Mouse (Mus musculus): ENCODE measurements at regions not wholly inside any gene's neighbourhood (a gene's known extent, or its start where the extent isn't known, plus 50 kb on each side); places are given as distances from the start of the nearest gene placed in this dataset.

GRCm38 (mm10) chr6:94755297-94755831, 55.4 kb upstream of the Lrig1 start:
- Histone ChIP-seq H3K4me3 (ENCODE audit: insufficient read depth, low read length) (no peak overlapping the region), H3K4me1 (ENCODE audit: control insufficient read depth, insufficient read depth, low read length) (no peaks in the 10 kb centered on the region), H3K27ac (ENCODE audit: insufficient read depth, low read length) (no peak overlapping the region)
- no peak for TF ChIP-seq CTCF (IDR thresholded peaks at IDR 0.05; ENCODE audit: extremely low read depth, insufficient read depth, low read length)
- no peak for TF ChIP-seq POLR2A (IDR thresholded peaks at IDR 0.05; ENCODE audit: extremely low read depth, insufficient read depth, low read length)

GRCm38 (mm10) chr6:94754522-94754921, 54.6 kb upstream of the Lrig1 start:
- no peaks in the 10 kb centered on the region for H3K4me1 ChIP-seq (ENCODE audit: control insufficient read depth, insufficient read depth, low read length)
- TF ChIP-seq POLR2A (IDR thresholded peaks at IDR 0.05; ENCODE audit: extremely low read depth, insufficient read depth, low read length) (no peak), CTCF (IDR thresholded peaks at IDR 0.05; ENCODE audit: extremely low read depth, insufficient read depth, low read length) (no peak)
- H3K27ac ChIP-seq (ENCODE audit: insufficient read depth, low read length) = no peak overlapping the region
- H3K4me3 ChIP-seq (ENCODE audit: insufficient read depth, low read length) = no peak overlapping the region

- no peak overlapping the region for H3K27ac ChIP-seq (ENCODE audit: insufficient read depth, low read length)
- no peaks in the 10 kb centered on the region for H3K4me1 ChIP-seq (ENCODE audit: control insufficient read depth, insufficient read depth, low read length)
- no peak overlapping the region for H3K4me3 ChIP-seq (ENCODE audit: insufficient read depth, low read length)
- TF ChIP-seq POLR2A (IDR thresholded peaks at IDR 0.05; ENCODE audit: extremely low read depth, insufficient read depth, low read length) (no peak), CTCF (IDR thresholded peaks at IDR 0.05; ENCODE audit: extremely low read depth, insufficient read depth, low read length) (peak; percentile 35)
These were observed 51.1 kb upstream of the Lrig1 start for GRCm38 (mm10) chr6:94751101-94751440.

- Histone ChIP-seq H3K4me3 (ENCODE audit: insufficient read depth, low read length) (no peak overlapping the region), H3K27ac (ENCODE audit: insufficient read depth, low read length) (no peak overlapping the region), H3K4me1 (ENCODE audit: control insufficient read depth, insufficient read depth, low read length) (no peaks in the 10 kb centered on the region)
- no peak for TF ChIP-seq POLR2A (IDR thresholded peaks at IDR 0.05; ENCODE audit: extremely low read depth, insufficient read depth, low read length)
- no peak for TF ChIP-seq CTCF (IDR thresholded peaks at IDR 0.05; ENCODE audit: extremely low read depth, insufficient read depth, low read length)
These were observed 50.5 kb upstream of the Lrig1 start for GRCm38 (mm10) chr6:94750228-94751100.

Data from cortical plate, adult 2 months (tissue).